ENCODE assay signal across 20 mouse cellular contexts in genomic region chr1:78234306-78234705, GRCm38 (mm10). TPM values are rescaled to one million over a fixed set of nuclear protein-coding genes. Genes with fewer than 3 reads are reported as not detected.
"Had no signal": no experiment of that assay in that cellular context is flagged by ENCODE, and none has a peak within 500 bp of the region (broad histone marks: within the 10 kb centered on the region; RNA-seq: fewer than 3 reads in every experiment).

No protein-coding gene starts in this region.

- H3K9ac ChIP-seq: liver, embryonic 14.5 days; lung, embryonic 14.5 days; midbrain, embryonic 13.5 days; neural tube, embryonic 13.5 days; stomach, embryonic 15.5 days had no signal

- H3K4me1 ChIP-seq: midbrain, embryonic 10.5 days; midbrain, embryonic 13.5 days; neural tube, embryonic 13.5 days; stomach, embryonic 15.5 days had no signal

- H3K4me3 ChIP-seq: midbrain, embryonic 10.5 days; midbrain, embryonic 13.5 days; myocyte; neural tube, embryonic 13.5 days; stomach, embryonic 15.5 days had no signal

- H3K27ac ChIP-seq: liver, embryonic 14.5 days; midbrain, embryonic 10.5 days; midbrain, embryonic 13.5 days; neural tube, embryonic 13.5 days; stomach, embryonic 15.5 days; stomach, postnatal 0 days had no signal

- ATAC-seq: midbrain, embryonic 13.5 days; midbrain, embryonic 16.5 days had no signal

- DNase-seq: lung, adult 18-20 months; lung, embryonic 14.5 days; lung, postnatal 10 days; lung, postnatal 4 days; right cerebral cortex, postnatal 14 days; spleen, adult 18-20 months; thymus, adult 2 months; thymus, postnatal 25 days; thymus, postnatal 4 days had no signal

- H3K4me2 ChIP-seq: lung, embryonic 14.5 days; midbrain, embryonic 13.5 days; neural tube, embryonic 13.5 days; stomach, embryonic 15.5 days had no signal

- H3K27me3 ChIP-seq: neural tube, embryonic 13.5 days; stomach, embryonic 15.5 days had no signal

- H3K9me3 ChIP-seq: midbrain, embryonic 10.5 days; midbrain, embryonic 13.5 days; neural tube, embryonic 13.5 days; stomach, embryonic 15.5 days had no signal

- H3K36me3 ChIP-seq: midbrain, embryonic 10.5 days; midbrain, embryonic 13.5 days; neural tube, embryonic 13.5 days; stomach, embryonic 15.5 days had no signal

RNA-seq across cellular contexts. Expression of gene Pax3, which starts 37.4 kb away (rescaled TPM):
- polyA plus RNA-seq: liver, embryonic 14.5 days; liver, embryonic 16.5 days; lung, embryonic 14.5 days; lung, embryonic 16.5 days; stomach, postnatal 0 days; urinary bladder, adult 2 months had no signal
